Mouse (Mus musculus) brain, embryonic 14.5 days (tissue): ENCODE measurements around the gene Abcc12.

Source experiments
- CTCF ChIP-seq: fragments of 200-500 bp; IDR thresholded peaks from 2 replicates; pipeline ENCODE4 v1.5.1; 2012; ENCODE audit warnings: inconsistent platforms, mild to moderate bottlenecking, moderate library complexity, borderline replicate concordance; ENCODE audit not compliant: insufficient read depth, insufficient read length; ENCODE audit errors: extremely low read depth
- POLR2A ChIP-seq: fragments of 200-500 bp; IDR thresholded peaks from 2 replicates; pipeline ENCODE4 v1.6.1; 2012; ENCODE audit warnings: mild to moderate bottlenecking, inconsistent platforms, borderline replicate concordance; ENCODE audit not compliant: poor library complexity, insufficient read depth, insufficient read length, severe bottlenecking; ENCODE audit errors: extremely low read depth

- TF ChIP-seq CTCF: no peak
- TF ChIP-seq POLR2A: no peak
These were observed 53.0 kb downstream of the Abcc12 start for GRCm38 (mm10) chr8:86527336-86528029.
